Mouse (Mus musculus): ENCODE measurements around the gene Ppm1k. TPM values are rescaled to one million over a fixed set of nuclear protein-coding genes. Genes with fewer than 3 reads are reported as not detected.

Gene Ppm1k
- polyA plus RNA-seq (2012; rRNA removed), result 39.6 and 40.7 TPM in 2 replicates

DNA sequence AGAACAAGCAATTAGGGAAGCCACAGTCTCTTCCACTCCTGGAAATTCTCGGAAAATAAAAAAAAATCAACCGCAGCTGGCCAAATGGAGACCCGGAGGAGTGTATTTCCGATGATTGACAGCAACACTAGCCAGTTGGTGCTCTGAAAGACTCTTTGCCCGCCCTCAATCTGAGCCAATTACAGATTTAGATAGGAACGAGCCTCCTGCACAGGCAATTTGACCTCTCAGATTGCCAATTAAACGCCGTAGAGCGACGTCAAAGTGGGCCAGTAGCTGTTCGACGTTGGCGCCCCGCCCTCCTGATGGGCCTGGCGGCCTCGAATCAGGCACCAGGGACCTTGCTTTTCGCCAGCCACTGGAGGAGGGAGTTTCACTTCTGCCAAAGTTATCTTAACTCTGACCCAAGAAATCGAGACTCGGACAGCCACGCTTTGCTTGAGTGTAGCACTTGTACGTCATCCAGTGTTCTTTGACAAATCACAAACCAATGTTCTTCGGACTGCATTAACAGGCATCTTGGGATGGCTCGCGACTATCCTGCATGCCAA is at the start of gene Ppm1k:
Gene Ppm1k, minus strand, starts transcription at position 83 of the 551 bp plus-strand sequence.
- peak; percentile 33; the same call in 1 of the 2 replicates for TF ChIP-seq POLR2A (IDR thresholded peaks at IDR 0.05; ENCODE audit: extremely low read depth, insufficient read depth, low read length)
- TF ChIP-seq CTCF (IDR thresholded peaks at IDR 0.05; ENCODE audit: extremely low read depth, insufficient read depth, low read length), result no peak
- peak within 1 kb of the TSS; percentile 82 for H3K4me3 ChIP-seq (ENCODE audit: insufficient read depth, low read length)

DNA sequence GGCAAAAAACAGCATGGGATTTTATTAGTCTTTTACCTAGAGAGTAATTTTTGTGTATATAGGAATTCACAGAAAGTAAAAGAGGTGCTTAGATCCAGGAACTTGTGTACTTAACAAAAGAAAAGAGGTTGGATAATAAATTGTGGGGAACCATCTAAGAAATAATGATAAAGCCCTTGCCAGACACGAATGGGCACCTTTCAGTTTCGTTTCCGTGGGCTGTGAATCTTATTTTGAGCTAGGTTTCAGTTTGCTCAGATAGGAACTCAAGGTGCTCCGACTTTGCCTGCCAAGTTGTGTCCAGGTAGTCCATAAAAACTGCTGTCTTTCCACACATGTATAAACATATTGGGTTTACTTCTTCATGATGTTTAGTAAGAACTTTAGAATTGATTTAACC is 47.1 kb upstream of the Ppm1k start:
- Histone ChIP-seq H3K4me3 (ENCODE audit: insufficient read depth, low read length) (no peak overlapping the region), H3K27ac (ENCODE audit: insufficient read depth, low read length) (no peak overlapping the region), H3K4me1 (ENCODE audit: control insufficient read depth, insufficient read depth, low read length) (no peaks in the 10 kb centered on the region)
- TF ChIP-seq CTCF (IDR thresholded peaks at IDR 0.05; ENCODE audit: extremely low read depth, insufficient read depth, low read length) (no peak), POLR2A (IDR thresholded peaks at IDR 0.05; ENCODE audit: extremely low read depth, insufficient read depth, low read length) (no peak)

More for the DNA sequence above, at the start of gene Ppm1k:
- H3K27ac ChIP-seq (ENCODE audit: insufficient read depth, low read length), result peak within 1 kb of the TSS; percentile 70
- H3K4me1 ChIP-seq (ENCODE audit: control insufficient read depth, insufficient read depth, low read length), result peaks cover 4% of the 10 kb centered on the region

DNA sequence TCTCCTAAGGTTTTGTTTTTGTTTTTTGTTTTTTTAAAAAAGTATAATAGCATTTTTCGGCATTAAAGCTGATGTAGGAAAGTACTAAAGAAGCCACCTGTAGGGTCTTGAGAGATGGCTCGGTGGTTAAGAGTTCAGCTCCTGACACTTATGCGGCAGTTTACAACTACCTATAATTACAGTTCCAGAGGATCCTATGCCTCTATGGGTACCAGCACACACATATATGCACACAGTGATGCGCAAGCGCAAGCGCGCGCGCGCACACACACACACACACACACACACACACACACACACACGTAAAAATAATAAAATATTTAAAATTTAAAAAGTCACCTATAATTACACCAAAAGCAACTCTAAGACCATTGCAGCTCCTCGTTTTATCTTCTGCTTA is 46.3 kb upstream of the Ppm1k start:
- peak overlapping the region; percentile 43 for H3K4me3 ChIP-seq (ENCODE audit: insufficient read depth, low read length)
- no peak overlapping the region for H3K27ac ChIP-seq (ENCODE audit: insufficient read depth, low read length)
- no peaks in the 10 kb centered on the region for H3K4me1 ChIP-seq (ENCODE audit: control insufficient read depth, insufficient read depth, low read length)
- no peak for TF ChIP-seq CTCF (IDR thresholded peaks at IDR 0.05; ENCODE audit: extremely low read depth, insufficient read depth, low read length)
- TF ChIP-seq POLR2A (IDR thresholded peaks at IDR 0.05; ENCODE audit: extremely low read depth, insufficient read depth, low read length), result no peak

DNA sequence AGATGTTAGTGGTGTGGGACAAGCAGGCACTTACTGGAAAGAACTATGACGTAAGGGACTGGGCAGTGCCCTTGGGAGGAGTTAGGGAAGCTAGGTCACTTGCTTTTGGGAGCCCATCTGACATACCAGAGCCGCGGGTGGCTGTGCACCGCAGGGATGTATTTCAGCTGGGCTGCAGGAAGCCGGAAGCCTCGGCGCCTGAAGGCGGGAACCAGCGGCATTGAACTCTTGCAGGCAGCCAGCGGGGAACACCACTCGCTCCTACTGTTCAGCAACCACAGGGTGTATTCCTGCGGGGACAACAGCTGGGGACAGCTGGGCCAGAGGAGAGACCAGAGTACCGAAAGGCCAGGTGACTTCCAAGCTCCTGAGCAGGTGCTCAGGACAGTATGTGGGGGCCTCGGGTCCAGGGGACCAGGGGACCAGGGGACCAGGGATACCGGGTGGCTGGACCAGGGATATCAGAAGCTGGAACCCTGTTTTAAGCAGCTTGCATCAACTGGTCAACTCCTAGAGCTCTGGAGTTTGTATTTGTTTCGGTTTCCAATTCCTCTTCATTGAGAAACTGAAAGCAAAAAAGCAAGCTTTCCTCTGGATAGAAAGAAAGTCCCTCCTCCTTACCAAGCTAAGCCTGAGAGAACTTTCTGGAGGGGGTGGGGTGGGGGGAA is 45.7 kb upstream of the Ppm1k start, which contains the start of gene Herc6:
Gene Herc6, plus strand, starts transcription at position 120 of the 668 bp plus-strand sequence.
- Histone ChIP-seq H3K4me3 (ENCODE audit: insufficient read depth, low read length) (peak within 1 kb of the TSS; percentile 43), H3K27ac (ENCODE audit: insufficient read depth, low read length) (peak within 1 kb of the TSS; percentile 72), H3K4me1 (ENCODE audit: control insufficient read depth, insufficient read depth, low read length) (no peaks in the 10 kb centered on the region)
- no peak for TF ChIP-seq CTCF (IDR thresholded peaks at IDR 0.05; ENCODE audit: extremely low read depth, insufficient read depth, low read length)
- TF ChIP-seq POLR2A (IDR thresholded peaks at IDR 0.05; ENCODE audit: extremely low read depth, insufficient read depth, low read length), result 0 out of 2 replicates have a peak, but pooled peaks have one; percentile 53

DNA sequence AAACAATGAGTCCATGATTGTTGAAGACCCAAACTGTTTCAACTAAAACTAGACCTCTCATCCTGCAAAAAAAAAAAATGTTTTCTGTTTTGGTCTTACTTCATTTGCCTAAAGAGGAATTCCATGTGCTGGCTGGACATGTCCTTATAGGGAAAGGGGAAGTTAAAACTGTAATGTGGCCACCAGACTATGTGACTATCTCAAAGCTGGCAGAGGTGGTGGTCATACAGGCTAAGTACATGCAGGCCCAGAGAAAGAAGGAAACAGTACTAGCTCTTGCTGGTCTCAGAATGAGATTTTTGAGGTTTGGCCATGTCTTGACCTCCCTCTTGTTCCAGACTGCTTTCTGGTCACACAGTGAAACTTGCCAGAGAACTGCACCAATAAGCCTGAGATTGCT is 36.3 kb upstream of the Ppm1k start:
- TF ChIP-seq CTCF (IDR thresholded peaks at IDR 0.05; ENCODE audit: extremely low read depth, insufficient read depth, low read length), result no peak
- TF ChIP-seq POLR2A (IDR thresholded peaks at IDR 0.05; ENCODE audit: extremely low read depth, insufficient read depth, low read length), result no peak
- Histone ChIP-seq H3K27ac (ENCODE audit: insufficient read depth, low read length) (no peak overlapping the region), H3K4me3 (ENCODE audit: insufficient read depth, low read length) (no peak overlapping the region), H3K4me1 (ENCODE audit: control insufficient read depth, insufficient read depth, low read length) (no peaks in the 10 kb centered on the region)

DNA sequence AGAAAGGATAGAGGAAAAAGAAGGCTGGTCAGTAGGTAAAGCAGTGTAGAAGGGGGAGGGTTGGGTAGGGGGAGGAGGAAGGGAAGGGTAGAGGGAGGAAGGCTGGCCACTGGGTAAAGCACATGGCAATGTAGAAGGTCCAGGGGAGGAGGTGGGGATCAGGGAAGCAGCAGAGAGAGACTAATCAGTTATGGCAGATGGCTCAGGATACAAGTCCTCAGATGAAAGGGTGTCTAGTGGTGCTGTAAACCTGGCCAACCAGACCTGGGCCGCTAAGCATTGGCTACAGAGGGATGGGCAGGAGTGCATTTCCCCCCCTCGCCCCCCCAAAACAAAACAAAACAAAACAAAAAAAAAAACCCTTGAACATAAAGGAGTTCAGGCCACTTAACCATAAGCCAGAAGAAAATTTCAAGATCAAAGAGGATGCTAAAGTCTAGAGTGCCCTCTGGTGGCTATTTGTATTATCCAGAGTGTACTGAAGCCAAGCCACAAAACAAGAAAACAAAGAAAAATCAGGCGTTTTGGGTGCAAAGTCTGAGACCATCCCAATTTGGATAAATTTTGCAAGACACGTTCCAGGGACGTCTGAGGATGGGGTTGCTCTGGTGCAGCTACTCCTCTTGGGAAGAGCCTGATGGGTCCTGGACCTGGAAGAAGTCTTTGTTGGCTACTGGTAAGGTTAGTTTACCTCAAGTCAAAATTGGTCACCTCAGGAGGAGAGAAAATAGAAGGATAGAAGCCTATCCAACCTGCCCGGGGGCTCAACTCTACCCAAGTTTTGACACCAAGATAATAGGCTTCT is 35.1 kb upstream of the Ppm1k start:
- no peak overlapping the region for H3K27ac ChIP-seq (ENCODE audit: insufficient read depth, low read length)
- H3K4me3 ChIP-seq (ENCODE audit: insufficient read depth, low read length), result no peak overlapping the region
- TF ChIP-seq POLR2A (IDR thresholded peaks at IDR 0.05; ENCODE audit: extremely low read depth, insufficient read depth, low read length) (no peak), CTCF (IDR thresholded peaks at IDR 0.05; ENCODE audit: extremely low read depth, insufficient read depth, low read length) (0 out of 2 replicates have a peak, but pooled peaks have one; percentile 21)
- H3K4me1 ChIP-seq (ENCODE audit: control insufficient read depth, insufficient read depth, low read length), result no peaks in the 10 kb centered on the region

DNA sequence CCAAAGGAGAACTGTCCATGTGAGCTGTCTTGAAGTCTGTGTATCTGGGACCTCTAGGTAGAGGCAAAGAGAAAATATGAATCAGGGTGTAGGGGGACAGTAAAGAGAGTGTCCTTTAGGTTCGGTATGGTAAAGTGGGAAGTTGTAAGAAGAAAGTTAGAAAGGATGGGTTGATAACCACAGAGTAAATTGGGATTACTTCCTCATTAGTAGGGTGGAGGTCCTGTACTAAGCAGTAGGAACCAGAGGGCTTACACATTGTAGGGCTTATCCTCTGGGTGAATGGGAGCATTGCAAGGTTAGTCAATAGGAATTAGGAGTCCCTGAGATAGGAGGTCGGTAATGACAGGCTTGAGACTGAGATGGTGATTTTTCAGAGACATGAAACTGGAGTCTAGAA is 32.4 kb upstream of the Ppm1k start:
- no peak overlapping the region for H3K4me3 ChIP-seq (ENCODE audit: insufficient read depth, low read length)
- TF ChIP-seq POLR2A (IDR thresholded peaks at IDR 0.05; ENCODE audit: extremely low read depth, insufficient read depth, low read length) (no peak), CTCF (IDR thresholded peaks at IDR 0.05; ENCODE audit: extremely low read depth, insufficient read depth, low read length) (no peak)
- no peak overlapping the region for H3K27ac ChIP-seq (ENCODE audit: insufficient read depth, low read length)
- H3K4me1 ChIP-seq (ENCODE audit: control insufficient read depth, insufficient read depth, low read length), result no peaks in the 10 kb centered on the region

DNA sequence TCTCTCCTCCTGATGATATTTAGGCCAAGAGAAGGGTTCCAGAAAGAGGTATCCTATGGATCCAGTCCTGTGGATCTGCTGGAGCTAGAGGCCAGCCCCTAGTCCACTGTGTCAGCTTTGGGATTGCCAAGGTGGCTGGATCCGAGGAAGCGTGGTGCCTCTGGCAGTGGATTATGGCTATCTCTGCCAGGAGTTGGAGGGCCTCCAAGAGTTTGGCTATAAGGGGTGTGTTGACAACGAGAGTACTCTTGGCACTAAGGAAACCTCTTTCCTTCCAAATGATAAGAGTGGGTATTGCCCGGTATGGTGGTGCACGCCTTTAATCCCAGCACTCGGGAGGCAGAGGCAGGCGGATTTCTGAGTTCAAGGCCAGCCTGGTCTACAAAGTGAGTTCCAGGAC is 30.2 kb upstream of the Ppm1k start:
- no peak overlapping the region for H3K27ac ChIP-seq (ENCODE audit: insufficient read depth, low read length)
- no peaks in the 10 kb centered on the region for H3K4me1 ChIP-seq (ENCODE audit: control insufficient read depth, insufficient read depth, low read length)
- TF ChIP-seq CTCF (IDR thresholded peaks at IDR 0.05; ENCODE audit: extremely low read depth, insufficient read depth, low read length), result no peak
- TF ChIP-seq POLR2A (IDR thresholded peaks at IDR 0.05; ENCODE audit: extremely low read depth, insufficient read depth, low read length), result no peak
- H3K4me3 ChIP-seq (ENCODE audit: insufficient read depth, low read length), result no peak overlapping the region

DNA sequence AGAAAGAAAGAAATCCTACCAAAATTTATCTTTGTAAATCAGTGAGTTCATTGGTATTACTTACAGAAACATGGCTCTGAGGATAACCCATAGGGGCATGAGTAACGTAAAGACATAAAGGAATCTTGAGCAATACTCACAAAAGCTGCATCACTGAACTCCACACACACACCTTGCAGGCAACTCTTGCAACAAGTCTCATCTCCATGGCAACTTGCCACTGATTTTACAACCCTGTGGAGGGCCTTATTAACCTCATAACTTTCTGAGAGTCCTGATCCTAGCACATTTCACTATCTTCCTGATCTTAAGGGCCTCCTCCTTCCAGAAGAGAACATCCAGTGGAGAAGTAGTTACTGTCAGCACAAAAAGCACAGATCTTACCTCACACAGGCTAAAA is 28.2 kb upstream of the Ppm1k start:
- Histone ChIP-seq H3K27ac (ENCODE audit: insufficient read depth, low read length) (no peak overlapping the region), H3K4me1 (ENCODE audit: control insufficient read depth, insufficient read depth, low read length) (no peaks in the 10 kb centered on the region), H3K4me3 (ENCODE audit: insufficient read depth, low read length) (no peak overlapping the region)
- TF ChIP-seq POLR2A (IDR thresholded peaks at IDR 0.05; ENCODE audit: extremely low read depth, insufficient read depth, low read length) (no peak), CTCF (IDR thresholded peaks at IDR 0.05; ENCODE audit: extremely low read depth, insufficient read depth, low read length) (no peak)

Data from cortical plate, adult 2 months (tissue).